ENCODE assay signal across 7 mouse cellular contexts in genomic region chr16:10446573-10447263, GRCm38 (mm10). TPM values are rescaled to one million over a fixed set of nuclear protein-coding genes. Genes with fewer than 3 reads are reported as not detected.
DNase-seq lines count a peak whose midpoint lies in the region; ATAC-seq lines count a peak whose summit lies in the region.

No protein-coding gene starts in this region.

- no peak for DNase-seq in lung, postnatal 14 days
- no peak for DNase-seq in left cerebral cortex, postnatal 25 days (ENCODE audit: low spot score in 2 of 2)

- peak overlapping the region; percentile 45 for H3K4me3 ChIP-seq in lung, embryonic 16.5 days (ENCODE audit: low read length)
- H3K4me3 ChIP-seq in embryonic facial prominence, embryonic 15.5 days (replicated peaks) = peak overlapping the region; percentile 53
- H3K4me3 ChIP-seq in limb, embryonic 13.5 days = peak overlapping the region; percentile 59
- peak overlapping the region; percentile 46 for H3K4me3 ChIP-seq in stomach, embryonic 16.5 days (replicated peaks; ENCODE audit: low read length)

- WGBS in lung, embryonic 16.5 days = 28% methylated on average over 13 of the region's 13 CpGs
- 14% methylated on average over 13 of the region's 13 CpGs for WGBS in embryonic facial prominence, embryonic 15.5 days
- WGBS in limb, embryonic 13.5 days = 23% methylated on average over 13 of the region's 13 CpGs
- WGBS in stomach, embryonic 16.5 days = 25% methylated on average over 13 of the region's 13 CpGs

- no peaks in the 10 kb centered on the region for H3K9me3 ChIP-seq in lung, embryonic 16.5 days (ENCODE audit: control insufficient read depth, low read length)
- H3K9me3 ChIP-seq in embryonic facial prominence, embryonic 15.5 days (replicated peaks) = no peaks in the 10 kb centered on the region
- no peaks in the 10 kb centered on the region for H3K9me3 ChIP-seq in limb, embryonic 13.5 days
- H3K9me3 ChIP-seq in stomach, embryonic 16.5 days (replicated peaks; ENCODE audit: control insufficient read depth, low read length) = no peaks in the 10 kb centered on the region

- peak overlapping the region; percentile 54 for H3K4me2 ChIP-seq in lung, embryonic 16.5 days (ENCODE audit: low read depth, low read length)
- H3K4me2 ChIP-seq in embryonic facial prominence, embryonic 15.5 days (replicated peaks) = peak overlapping the region; percentile 80
- H3K4me2 ChIP-seq in limb, embryonic 13.5 days (replicated peaks) = peak overlapping the region; percentile 88
- H3K4me2 ChIP-seq in stomach, embryonic 16.5 days (ENCODE audit: low read depth, low read length) = peak overlapping the region; percentile 56

- H3K4me1 ChIP-seq in lung, embryonic 16.5 days (replicated peaks; ENCODE audit: control insufficient read depth, insufficient read depth, low read length) = peaks cover 22% of the 10 kb centered on the region
- peaks cover 17% of the 10 kb centered on the region for H3K4me1 ChIP-seq in embryonic facial prominence, embryonic 15.5 days
- peaks cover 28% of the 10 kb centered on the region for H3K4me1 ChIP-seq in limb, embryonic 13.5 days
- no peaks in the 10 kb centered on the region for H3K4me1 ChIP-seq in stomach, embryonic 16.5 days (ENCODE audit: control insufficient read depth, insufficient read depth, low read length)

- no peaks in the 10 kb centered on the region for H3K27me3 ChIP-seq in lung, embryonic 16.5 days (ENCODE audit: control insufficient read depth, insufficient read depth, low read depth, low read length)
- no peaks in the 10 kb centered on the region for H3K27me3 ChIP-seq in embryonic facial prominence, embryonic 15.5 days
- H3K27me3 ChIP-seq in limb, embryonic 13.5 days = no peaks in the 10 kb centered on the region
- no peaks in the 10 kb centered on the region for H3K27me3 ChIP-seq in stomach, embryonic 16.5 days (ENCODE audit: control insufficient read depth, insufficient read depth, low read length)

- peak overlapping the region; percentile 44 for H3K9ac ChIP-seq in lung, embryonic 16.5 days (ENCODE audit: low read length)
- peak overlapping the region; percentile 43 for H3K9ac ChIP-seq in embryonic facial prominence, embryonic 15.5 days
- peak overlapping the region; percentile 67 for H3K9ac ChIP-seq in limb, embryonic 13.5 days
- H3K9ac ChIP-seq in stomach, embryonic 16.5 days (ENCODE audit: low read length) = peak overlapping the region; percentile 63

- no peak overlapping the region for H3K27ac ChIP-seq in lung, embryonic 16.5 days (ENCODE audit: low read length)
- 0 out of 2 replicates have a peak overlapping the region, but pooled peaks have one; percentile 24 for H3K27ac ChIP-seq in embryonic facial prominence, embryonic 15.5 days (replicated peaks)
- no peak overlapping the region; the same call in 1 of the 2 replicates for H3K27ac ChIP-seq in limb, embryonic 13.5 days
- no peak overlapping the region for H3K27ac ChIP-seq in stomach, embryonic 16.5 days (ENCODE audit: low read length)

- intact Hi-C loops in left cerebral cortex, postnatal 25 days (cut with DNase I) = no loop called here

- peak; percentile 46; the same call in 1 of the 2 replicates for ATAC-seq in lung, embryonic 16.5 days (ENCODE audit: low read depth)
- peak; percentile 55 for ATAC-seq in embryonic facial prominence, embryonic 15.5 days (ENCODE audit: insufficient number of reproducible peaks, low FRiP score, low TSS enrichment, low read depth)
- ATAC-seq in limb, embryonic 13.5 days (ENCODE audit: low FRiP score, low read depth) = peak; percentile 63; the same call in 1 of the 2 replicates
- ATAC-seq in stomach, embryonic 16.5 days (ENCODE audit: insufficient read depth, low FRiP score) = 0 out of 2 replicates have a peak, but pooled peaks have one; percentile 35
- ATAC-seq in erythroid progenitor cell, adult 5-6 weeks (replicated peaks; ENCODE audit: low FRiP score, poor library complexity, severe bottlenecking) = no peak

- no peaks in the 10 kb centered on the region for H3K36me3 ChIP-seq in lung, embryonic 16.5 days (ENCODE audit: control insufficient read depth, insufficient read depth, low read length)
- H3K36me3 ChIP-seq in embryonic facial prominence, embryonic 15.5 days = no peaks in the 10 kb centered on the region
- H3K36me3 ChIP-seq in limb, embryonic 13.5 days = no peaks in the 10 kb centered on the region
- no peaks in the 10 kb centered on the region for H3K36me3 ChIP-seq in stomach, embryonic 16.5 days (ENCODE audit: control insufficient read depth, insufficient read depth, low read length)

RNA-seq across cellular contexts. Expression of gene Tvp23a, which starts 0.4 kb away (rescaled TPM):
- polyA plus RNA-seq in lung, embryonic 16.5 days (2015; fragmentation: Nextera tagmentation; extraction: Ambion mirVana) = 7.8 and 8.1 TPM in 2 replicates
- polyA plus RNA-seq in embryonic facial prominence, embryonic 15.5 days (2015; fragmentation: Nextera tagmentation; extraction: Ambion mirVana) = 13.8 and 17.5 TPM in 2 replicates
- 22.5 and 23.2 TPM in 2 replicates for polyA plus RNA-seq in limb, embryonic 13.5 days (2015; fragmentation: Nextera tagmentation; extraction: Ambion mirVana)
- 9.1 TPM in 2 replicates for polyA plus RNA-seq in stomach, embryonic 16.5 days (2015; fragmentation: Nextera tagmentation; extraction: Ambion mirVana)
- total RNA-seq in left cerebral cortex, postnatal 25 days (2021) = 10 to 100 TPM; 31.7 to 32.9 TPM
- not detected in 2 replicates for total RNA-seq in erythroid progenitor cell, adult 5-6 weeks (2015; ENCODE audit: low replicate concordance)
- total RNA-seq in erythroid progenitor cell, adult 5-6 weeks (2017; ENCODE audit: low replicate concordance) = not detected in 2 replicates

RNA-seq across cellular contexts. Expression of gene Ciita, which starts 33.1 kb away (rescaled TPM):
- 0.92 and 1.4 TPM in 2 replicates for polyA plus RNA-seq in lung, embryonic 16.5 days (2015; fragmentation: Nextera tagmentation; extraction: Ambion mirVana)
- polyA plus RNA-seq in embryonic facial prominence, embryonic 15.5 days (2015; fragmentation: Nextera tagmentation; extraction: Ambion mirVana) = 0.37 and 0.45 TPM in 2 replicates
- polyA plus RNA-seq in limb, embryonic 13.5 days (2015; fragmentation: Nextera tagmentation; extraction: Ambion mirVana) = 0.37 and 0.40 TPM in 2 replicates
- 0.49 and 0.56 TPM in 2 replicates for polyA plus RNA-seq in stomach, embryonic 16.5 days (2015; fragmentation: Nextera tagmentation; extraction: Ambion mirVana)
- under 1 TPM; 0.07 to 0.23 TPM for total RNA-seq in left cerebral cortex, postnatal 25 days (2021)
- total RNA-seq in erythroid progenitor cell, adult 5-6 weeks (2015; ENCODE audit: low replicate concordance) = 0.36 and 0.84 TPM in 2 replicates
- total RNA-seq in erythroid progenitor cell, adult 5-6 weeks (2017; ENCODE audit: low replicate concordance) = 0.26 and 0.30 TPM in 2 replicates

RNA-seq across cellular contexts. Expression of gene Nubp1, which starts 35.0 kb away (rescaled TPM):
- 59.7 and 59.9 TPM in 2 replicates for polyA plus RNA-seq in lung, embryonic 16.5 days (2015; fragmentation: Nextera tagmentation; extraction: Ambion mirVana)
- 47.1 and 54.7 TPM in 2 replicates for polyA plus RNA-seq in embryonic facial prominence, embryonic 15.5 days (2015; fragmentation: Nextera tagmentation; extraction: Ambion mirVana)
- 60.0 and 64.0 TPM in 2 replicates for polyA plus RNA-seq in limb, embryonic 13.5 days (2015; fragmentation: Nextera tagmentation; extraction: Ambion mirVana)
- 45.5 and 47.7 TPM in 2 replicates for polyA plus RNA-seq in stomach, embryonic 16.5 days (2015; fragmentation: Nextera tagmentation; extraction: Ambion mirVana)
- total RNA-seq in left cerebral cortex, postnatal 25 days (2021) = 10 to 100 TPM; 16.4 to 21.1 TPM
- 12.6 and 21.4 TPM in 2 replicates for total RNA-seq in erythroid progenitor cell, adult 5-6 weeks (2015; ENCODE audit: low replicate concordance)
- 11.4 and 20.5 TPM in 2 replicates for total RNA-seq in erythroid progenitor cell, adult 5-6 weeks (2017; ENCODE audit: low replicate concordance)

RNA-seq across cellular contexts. Expression of gene Tekt5, which starts 51.4 kb away (rescaled TPM):
- polyA plus RNA-seq in lung, embryonic 16.5 days (2015; fragmentation: Nextera tagmentation; extraction: Ambion mirVana) = 2.9 and 4.2 TPM in 2 replicates
- 2.6 and 2.9 TPM in 2 replicates for polyA plus RNA-seq in embryonic facial prominence, embryonic 15.5 days (2015; fragmentation: Nextera tagmentation; extraction: Ambion mirVana)
- polyA plus RNA-seq in limb, embryonic 13.5 days (2015; fragmentation: Nextera tagmentation; extraction: Ambion mirVana) = 0.15 and 0.34 TPM in 2 replicates
- polyA plus RNA-seq in stomach, embryonic 16.5 days (2015; fragmentation: Nextera tagmentation; extraction: Ambion mirVana) = 1.7 and 2.0 TPM in 2 replicates
- total RNA-seq in left cerebral cortex, postnatal 25 days (2021) = 1 to 10 TPM; 6.5 to 8.6 TPM
- total RNA-seq in erythroid progenitor cell, adult 5-6 weeks (2015; ENCODE audit: low replicate concordance) = 0.84 TPM in 1 of 2 replicates, not detected in the other
- total RNA-seq in erythroid progenitor cell, adult 5-6 weeks (2017; ENCODE audit: low replicate concordance) = not detected in 2 replicates
